Mouse (Mus musculus): ENCODE measurements around the gene Fbxw8. TPM values are rescaled to one million over a fixed set of nuclear protein-coding genes. Genes with fewer than 3 reads are reported as not detected.

Gene Fbxw8
- total and polyA plus RNA-seq, 2 experiments = 15.9 to 31.7 TPM

DNA sequence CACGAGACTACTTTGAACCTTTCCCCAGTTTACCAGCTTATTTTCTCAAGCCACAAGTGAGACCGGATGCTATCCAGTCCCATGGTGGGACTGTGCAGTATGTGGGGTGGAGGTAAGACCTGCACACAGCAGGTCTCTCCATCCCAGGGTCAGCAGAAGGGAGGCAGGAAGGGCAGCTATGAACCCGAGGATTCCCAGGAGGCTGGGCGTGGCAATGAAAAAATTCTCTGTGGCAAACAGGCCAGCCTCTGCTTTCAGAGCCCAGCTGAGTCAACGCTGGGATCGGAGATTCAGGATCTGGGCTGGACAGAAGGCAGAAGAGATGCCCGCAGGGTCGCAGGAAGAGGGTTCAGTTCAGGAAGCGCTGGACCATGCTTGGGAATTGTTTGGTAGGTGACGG is 8.0 kb downstream of the Fbxw8 start:
- no peak for TF ChIP-seq POLR2A (IDR thresholded peaks at IDR 0.05; ENCODE audit: extremely low read depth, insufficient read depth, low read length)
- TF ChIP-seq CTCF (IDR thresholded peaks at IDR 0.05; ENCODE audit: low read depth, low read length) = no peak
- Histone ChIP-seq H3K4me1 (ENCODE audit: control insufficient read depth, insufficient read depth, low read length) (no peaks in the 10 kb centered on the region; the same call in 1 of the 2 replicates), H3K36me3 (ENCODE audit: control insufficient read depth, insufficient read depth, low read length) (no peaks in the 10 kb centered on the region), H3K4me3 (ENCODE audit: insufficient read depth, low read depth, low read length) (no peak overlapping the region), H3K79me2 (ENCODE audit: control insufficient read depth, insufficient read depth, low read length) (peaks cover 47% of the 10 kb centered on the region), H3K27ac (replicated peaks; ENCODE audit: insufficient read depth, low read depth, low read length) (no peak overlapping the region), H3K9ac (ENCODE audit: low read depth, low read length) (no peak overlapping the region), H3K27me3 (ENCODE audit: control insufficient read depth, insufficient read depth, low read length) (no peaks in the 10 kb centered on the region)
- DNase-seq (ENCODE audit: extremely low read depth, low read depth, low spot score) = no peak
- WGBS = 79% methylated on average over 10 of the region's 10 CpGs

DNA sequence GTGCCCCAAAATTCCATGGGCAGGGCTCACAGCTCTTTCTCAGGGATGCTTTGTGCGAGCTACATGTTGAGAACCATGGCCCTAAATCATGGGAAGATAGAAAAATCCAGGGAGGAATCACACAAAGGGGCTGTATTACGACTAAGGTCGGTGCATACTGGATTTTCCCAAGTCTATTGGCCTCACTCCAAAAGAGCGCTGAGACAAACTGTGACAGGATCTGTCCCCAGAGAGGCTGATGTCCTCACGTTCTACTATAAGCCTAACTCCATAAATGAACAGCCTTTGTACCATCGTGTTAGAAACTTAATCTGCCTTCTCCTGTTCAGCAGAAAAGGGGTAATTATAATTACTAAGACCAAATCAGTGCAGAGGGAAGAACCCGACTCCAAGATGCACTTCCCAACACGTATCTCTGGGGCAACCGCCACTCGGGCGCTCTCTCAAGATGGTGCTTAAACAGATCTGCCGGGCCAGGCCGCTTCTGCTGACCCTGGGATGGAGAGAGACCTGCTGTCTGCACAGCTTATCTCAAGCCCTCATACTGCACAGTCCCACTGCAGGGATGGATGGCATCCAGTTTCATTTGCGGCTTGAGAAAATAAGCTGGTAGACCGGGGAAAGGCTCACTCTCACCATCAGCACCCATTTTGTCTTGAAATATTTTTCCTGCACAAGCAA is 9.1 kb downstream of the Fbxw8 start:
- Histone ChIP-seq H3K9ac (ENCODE audit: low read depth, low read length) (no peak overlapping the region), H3K36me3 (ENCODE audit: control insufficient read depth, insufficient read depth, low read length) (peaks cover 3% of the 10 kb centered on the region; the same call in 1 of the 2 replicates), H3K79me2 (ENCODE audit: control insufficient read depth, insufficient read depth, low read length) (peaks cover 43% of the 10 kb centered on the region), H3K4me3 (ENCODE audit: insufficient read depth, low read depth, low read length) (no peak overlapping the region), H3K27me3 (ENCODE audit: control insufficient read depth, insufficient read depth, low read length) (no peaks in the 10 kb centered on the region), H3K27ac (replicated peaks; ENCODE audit: insufficient read depth, low read depth, low read length) (no peak overlapping the region), H3K4me1 (ENCODE audit: control insufficient read depth, insufficient read depth, low read length) (no peaks in the 10 kb centered on the region; the same call in 1 of the 2 replicates)
- TF ChIP-seq POLR2A (IDR thresholded peaks at IDR 0.05; ENCODE audit: extremely low read depth, insufficient read depth, low read length) (no peak), CTCF (IDR thresholded peaks at IDR 0.05; ENCODE audit: low read depth, low read length) (no peak)
- whole genome bisulfite sequencing = 70% methylated on average over 15 of the region's 15 CpGs
- DNase-seq (ENCODE audit: extremely low read depth, low read depth, low spot score) = no peak

DNA sequence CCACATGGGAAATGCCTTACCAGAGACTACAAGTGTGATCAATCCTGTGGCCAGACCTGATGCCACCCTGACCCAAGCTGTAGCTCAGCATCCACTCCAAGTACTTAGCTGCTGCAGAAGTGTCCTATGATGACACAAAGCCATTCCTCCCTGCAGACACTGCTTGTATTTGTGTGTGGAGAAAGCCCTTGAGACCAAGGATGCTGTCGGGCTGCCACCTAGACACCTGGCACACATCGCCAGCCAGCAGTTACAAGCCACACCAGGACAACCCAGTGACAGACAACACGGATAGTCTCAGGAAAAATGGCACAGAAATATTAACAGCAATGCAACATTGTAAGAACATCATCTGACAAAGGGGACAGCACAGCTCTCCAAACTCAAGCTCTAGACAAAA is 9.8 kb downstream of the Fbxw8 start:
- peaks cover 5% of the 10 kb centered on the region; the same call in 1 of the 2 replicates for H3K36me3 ChIP-seq (ENCODE audit: control insufficient read depth, insufficient read depth, low read length)
- peaks cover 42% of the 10 kb centered on the region for H3K79me2 ChIP-seq (ENCODE audit: control insufficient read depth, insufficient read depth, low read length)
- no peak for TF ChIP-seq CTCF (IDR thresholded peaks at IDR 0.05; ENCODE audit: low read depth, low read length)
- TF ChIP-seq POLR2A (IDR thresholded peaks at IDR 0.05; ENCODE audit: extremely low read depth, insufficient read depth, low read length) = no peak
- 92% methylated on average over 3 of the region's 3 CpGs for WGBS
- no peaks in the 10 kb centered on the region; the same call in 1 of the 2 replicates for H3K4me1 ChIP-seq (ENCODE audit: control insufficient read depth, insufficient read depth, low read length)
- no peak overlapping the region for H3K27ac ChIP-seq (replicated peaks; ENCODE audit: insufficient read depth, low read depth, low read length)
- no peak overlapping the region for H3K9ac ChIP-seq (ENCODE audit: low read depth, low read length)
- no peaks in the 10 kb centered on the region for H3K27me3 ChIP-seq (ENCODE audit: control insufficient read depth, insufficient read depth, low read length)
- H3K4me3 ChIP-seq (ENCODE audit: insufficient read depth, low read depth, low read length) = no peak overlapping the region
- no peak for DNase-seq (ENCODE audit: extremely low read depth, low read depth, low spot score)

DNA sequence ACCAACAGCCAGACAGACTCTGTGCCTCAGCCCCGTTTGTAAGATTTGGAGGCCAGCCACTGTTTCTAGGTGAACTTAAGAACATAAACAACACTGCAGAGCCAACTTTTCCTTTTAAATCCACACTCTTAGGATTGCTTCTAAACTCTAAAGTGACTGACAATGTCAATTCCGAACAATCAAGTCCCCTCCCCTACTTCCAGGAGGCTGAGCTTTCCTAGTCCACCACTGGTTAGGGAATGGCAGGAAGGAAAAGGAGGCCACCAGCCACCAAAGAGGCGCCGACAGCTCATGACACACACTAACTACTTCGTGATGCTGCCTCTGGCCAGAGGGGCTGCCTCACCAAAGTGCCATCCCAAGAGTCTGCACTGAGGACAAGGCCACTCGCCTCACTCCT is 10.5 kb downstream of the Fbxw8 start:
- 67% methylated on average over 6 of the region's 6 CpGs for WGBS
- H3K36me3 ChIP-seq (ENCODE audit: control insufficient read depth, insufficient read depth, low read length) = peaks cover 5% of the 10 kb centered on the region; the same call in 1 of the 2 replicates
- DNase-seq (ENCODE audit: extremely low read depth, low read depth, low spot score) = no peak
- no peak overlapping the region for H3K27ac ChIP-seq (replicated peaks; ENCODE audit: insufficient read depth, low read depth, low read length)
- peaks cover 38% of the 10 kb centered on the region for H3K79me2 ChIP-seq (ENCODE audit: control insufficient read depth, insufficient read depth, low read length)
- TF ChIP-seq POLR2A (IDR thresholded peaks at IDR 0.05; ENCODE audit: extremely low read depth, insufficient read depth, low read length) = no peak
- TF ChIP-seq CTCF (IDR thresholded peaks at IDR 0.05; ENCODE audit: low read depth, low read length) = no peak
- H3K9ac ChIP-seq (ENCODE audit: low read depth, low read length) = no peak overlapping the region
- no peaks in the 10 kb centered on the region; the same call in 1 of the 2 replicates for H3K4me1 ChIP-seq (ENCODE audit: control insufficient read depth, insufficient read depth, low read length)
- no peaks in the 10 kb centered on the region for H3K27me3 ChIP-seq (ENCODE audit: control insufficient read depth, insufficient read depth, low read length)
- no peak overlapping the region for H3K4me3 ChIP-seq (ENCODE audit: insufficient read depth, low read depth, low read length)

DNA sequence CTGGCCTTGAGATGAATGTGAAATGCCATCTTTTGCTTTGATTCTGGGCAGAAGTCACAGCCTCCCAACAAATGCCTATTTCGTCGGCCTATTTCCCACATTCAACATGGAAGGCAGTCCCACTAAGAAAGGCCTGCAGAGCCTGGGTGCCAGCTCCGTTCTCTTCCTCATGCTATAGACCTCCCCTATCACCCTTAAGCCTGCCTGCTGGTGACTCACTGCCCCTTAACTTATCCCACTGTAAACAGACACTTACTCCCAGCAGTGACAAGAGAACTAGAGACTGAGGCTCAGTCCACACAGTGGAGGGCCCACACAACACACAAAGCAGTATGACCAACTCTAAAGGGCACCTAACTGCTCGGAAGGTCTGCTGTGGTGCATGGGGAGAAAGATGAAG is 10.9 kb downstream of the Fbxw8 start:
- Histone ChIP-seq H3K36me3 (ENCODE audit: control insufficient read depth, insufficient read depth, low read length) (peaks cover 5% of the 10 kb centered on the region; the same call in 1 of the 2 replicates), H3K4me1 (ENCODE audit: control insufficient read depth, insufficient read depth, low read length) (no peaks in the 10 kb centered on the region; the same call in 1 of the 2 replicates), H3K4me3 (ENCODE audit: insufficient read depth, low read depth, low read length) (no peak overlapping the region), H3K79me2 (ENCODE audit: control insufficient read depth, insufficient read depth, low read length) (peaks cover 34% of the 10 kb centered on the region), H3K27me3 (ENCODE audit: control insufficient read depth, insufficient read depth, low read length) (no peaks in the 10 kb centered on the region), H3K9ac (ENCODE audit: low read depth, low read length) (no peak overlapping the region), H3K27ac (replicated peaks; ENCODE audit: insufficient read depth, low read depth, low read length) (no peak overlapping the region)
- no peak for DNase-seq (ENCODE audit: extremely low read depth, low read depth, low spot score)
- TF ChIP-seq POLR2A (IDR thresholded peaks at IDR 0.05; ENCODE audit: extremely low read depth, insufficient read depth, low read length) = no peak
- TF ChIP-seq CTCF (IDR thresholded peaks at IDR 0.05; ENCODE audit: low read depth, low read length) = no peak
- 89% methylated on average over 4 of the region's 4 CpGs for WGBS
